ENCODE assay signal across 33 mouse cellular contexts in the genomic region with DNA sequence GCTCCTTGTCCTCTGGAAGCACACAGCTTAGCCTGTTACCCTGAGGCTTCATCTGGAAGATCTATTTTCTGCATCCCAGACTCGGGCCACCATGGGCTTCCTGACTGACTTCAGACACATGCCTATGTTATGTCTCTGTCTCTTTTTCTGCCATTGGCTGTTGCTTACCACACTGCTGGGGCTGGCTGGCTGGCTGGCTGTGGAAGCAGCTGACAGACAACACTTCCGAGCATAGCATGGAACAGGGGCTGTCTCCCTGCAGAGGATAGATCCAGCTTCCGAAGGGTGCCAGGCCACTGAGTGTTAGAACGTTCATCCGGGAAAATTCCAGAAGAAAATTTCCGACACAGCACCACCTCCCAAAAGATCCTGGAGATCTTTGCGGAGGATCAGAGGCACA.
DNase-seq lines count a peak whose midpoint lies in the region; ATAC-seq and TF ChIP-seq lines count a peak whose summit lies in the region.
"Had no signal": no experiment of that assay in that cellular context is flagged by ENCODE, and none has a peak within 500 bp of the region (broad histone marks: within the 10 kb centered on the region; RNA-seq: fewer than 3 reads in every experiment).

No protein-coding gene starts in this region.

- no peaks in the 10 kb centered on the region for H3K36me3 ChIP-seq in embryonic facial prominence, embryonic 13.5 days
- no peaks in the 10 kb centered on the region for H3K36me3 ChIP-seq in embryonic facial prominence, embryonic 10.5 days (replicated peaks)
- no peaks in the 10 kb centered on the region for H3K36me3 ChIP-seq in heart, embryonic 10.5 days
- no peaks in the 10 kb centered on the region for H3K36me3 ChIP-seq in lung, postnatal 0 days (ENCODE audit: insufficient read depth, low read length)
- H3K36me3 ChIP-seq in midbrain, embryonic 12.5 days = no peaks in the 10 kb centered on the region
- H3K36me3 ChIP-seq in midbrain, embryonic 15.5 days (replicated peaks) = no peaks in the 10 kb centered on the region
- H3K36me3 ChIP-seq: heart, embryonic 12.5 days; hindbrain, embryonic 15.5 days; limb, embryonic 10.5 days; limb, embryonic 15.5 days; liver, embryonic 13.5 days; lung, embryonic 15.5 days; neural tube, embryonic 12.5 days had no signal

- H3K4me1 ChIP-seq in embryonic facial prominence, embryonic 13.5 days = peaks cover 5% of the 10 kb centered on the region; the same call in 1 of the 2 replicates
- H3K4me1 ChIP-seq in embryonic facial prominence, embryonic 10.5 days = 0 out of 2 replicates have a peak, but pooled peaks cover 14% of the 10 kb centered on the region
- peaks cover 31% of the 10 kb centered on the region for H3K4me1 ChIP-seq in heart, embryonic 10.5 days
- no peaks in the 10 kb centered on the region for H3K4me1 ChIP-seq in lung, postnatal 0 days (ENCODE audit: insufficient read depth, low read depth, low read length)
- H3K4me1 ChIP-seq in midbrain, embryonic 12.5 days = 0 out of 2 replicates have a peak, but pooled peaks cover 3% of the 10 kb centered on the region
- no peaks in the 10 kb centered on the region for H3K4me1 ChIP-seq in midbrain, embryonic 15.5 days
- H3K4me1 ChIP-seq: hindbrain, embryonic 15.5 days; limb, embryonic 10.5 days; liver, embryonic 13.5 days; lung, embryonic 15.5 days had no signal

- TF ChIP-seq EP300 in lung, postnatal 0 days (IDR thresholded peaks at IDR 0.05) = no peak

- ATAC-seq in embryonic facial prominence, embryonic 13.5 days (ENCODE audit: insufficient number of reproducible peaks, insufficient read depth, low FRiP score, low TSS enrichment, low read depth) = no peak
- ATAC-seq in lung, postnatal 0 days = peak; percentile 37; the same call in 1 of the 2 replicates
- 0 out of 2 replicates have a peak, but pooled peaks have one; percentile 6 for ATAC-seq in midbrain, embryonic 12.5 days (ENCODE audit: low FRiP score, low read depth)
- no peak for ATAC-seq in midbrain, embryonic 15.5 days (replicated peaks)
- ATAC-seq: forebrain, embryonic 14.5 days; midbrain, embryonic 16.5 days had no signal

- no peak overlapping the region for H3K9ac ChIP-seq in embryonic facial prominence, embryonic 13.5 days
- no peak overlapping the region for H3K9ac ChIP-seq in lung, postnatal 0 days (replicated peaks; ENCODE audit: low read depth)
- no peak overlapping the region for H3K9ac ChIP-seq in midbrain, embryonic 12.5 days (replicated peaks)
- H3K9ac ChIP-seq in midbrain, embryonic 15.5 days = no peak overlapping the region
- H3K9ac ChIP-seq: heart, embryonic 12.5 days; hindbrain, embryonic 15.5 days; limb, embryonic 15.5 days; liver, embryonic 13.5 days; lung, embryonic 15.5 days; neural tube, embryonic 12.5 days had no signal

- no peaks in the 10 kb centered on the region for H3K27me3 ChIP-seq in embryonic facial prominence, embryonic 13.5 days
- no peaks in the 10 kb centered on the region for H3K27me3 ChIP-seq in embryonic facial prominence, embryonic 10.5 days (replicated peaks; ENCODE audit: low read depth, poor library complexity, severe bottlenecking)
- peaks cover 62% of the 10 kb centered on the region for H3K27me3 ChIP-seq in heart, embryonic 10.5 days (ENCODE audit: insufficient read depth, poor library complexity, severe bottlenecking)
- no peaks in the 10 kb centered on the region for H3K27me3 ChIP-seq in lung, postnatal 0 days (replicated peaks; ENCODE audit: insufficient read depth, low read length)
- H3K27me3 ChIP-seq in midbrain, embryonic 12.5 days = no peaks in the 10 kb centered on the region
- H3K27me3 ChIP-seq in midbrain, embryonic 15.5 days (replicated peaks) = no peaks in the 10 kb centered on the region
- H3K27me3 ChIP-seq: hindbrain, embryonic 15.5 days; limb, embryonic 15.5 days; liver, embryonic 13.5 days; lung, embryonic 15.5 days; neural tube, embryonic 12.5 days had no signal

- H3K4me2 ChIP-seq in embryonic facial prominence, embryonic 13.5 days = no peak overlapping the region
- no peak overlapping the region for H3K4me2 ChIP-seq in lung, postnatal 0 days (replicated peaks; ENCODE audit: low read depth, low read length)
- no peak overlapping the region for H3K4me2 ChIP-seq in midbrain, embryonic 12.5 days (replicated peaks)
- no peak overlapping the region for H3K4me2 ChIP-seq in midbrain, embryonic 15.5 days
- H3K4me2 ChIP-seq: heart, embryonic 12.5 days; hindbrain, embryonic 15.5 days; limb, embryonic 15.5 days; liver, embryonic 13.5 days; lung, embryonic 15.5 days; neural tube, embryonic 12.5 days had no signal

- DNase-seq in embryonic facial prominence, embryonic 10.5 days (ENCODE audit: low spot score) = no peak
- no peak for DNase-seq in heart, embryonic 10.5 days (ENCODE audit: low spot score)
- no peak for DNase-seq in heart, adult 11 months
- DNase-seq in lung, postnatal 0 days (ENCODE audit: low spot score) = no peak
- DNase-seq in lung, adult 18-20 months = no peak
- DNase-seq: adrenal gland, postnatal 25 days; cerebellum, adult 11-12 months; cerebellum, adult 9-11 months; embryo, embryonic 11 days; gastrocnemius, postnatal 14 days; heart, adult 18-20 months; heart, postnatal 4 days; kidney, adult 8-10 months; kidney, postnatal 10 days; layer of hippocampus, adult 9-11 months; liver, embryonic 13.5 days; right cerebral cortex, adult 18-20 months; thymus, adult 18-20 months; thymus, postnatal 25 days had no signal

- no peaks in the 10 kb centered on the region for H3K9me3 ChIP-seq in embryonic facial prominence, embryonic 13.5 days
- H3K9me3 ChIP-seq in embryonic facial prominence, embryonic 10.5 days = no peaks in the 10 kb centered on the region
- no peaks in the 10 kb centered on the region for H3K9me3 ChIP-seq in heart, embryonic 10.5 days
- no peaks in the 10 kb centered on the region for H3K9me3 ChIP-seq in lung, postnatal 0 days (ENCODE audit: low read length)
- no peaks in the 10 kb centered on the region for H3K9me3 ChIP-seq in midbrain, embryonic 12.5 days
- H3K9me3 ChIP-seq in midbrain, embryonic 15.5 days = no peaks in the 10 kb centered on the region
- H3K9me3 ChIP-seq: heart, embryonic 12.5 days; hindbrain, embryonic 15.5 days; limb, embryonic 10.5 days; limb, embryonic 15.5 days; liver, embryonic 13.5 days; lung, embryonic 15.5 days; neural tube, embryonic 12.5 days had no signal

- WGBS in embryonic facial prominence, embryonic 13.5 days = 63% methylated on average over 7 of the region's 7 CpGs
- WGBS in embryonic facial prominence, embryonic 10.5 days = 71% methylated on average over 7 of the region's 7 CpGs
- WGBS in heart, embryonic 10.5 days = 56% methylated on average over 7 of the region's 7 CpGs
- WGBS in lung, postnatal 0 days = 62% methylated on average over 7 of the region's 7 CpGs
- WGBS in midbrain, embryonic 12.5 days = 68% methylated on average over 7 of the region's 7 CpGs
- 70% methylated on average over 7 of the region's 7 CpGs for WGBS in midbrain, embryonic 15.5 days

- H3K27ac ChIP-seq in embryonic facial prominence, embryonic 13.5 days = 0 out of 2 replicates have a peak overlapping the region, but pooled peaks have one; percentile 23
- no peak overlapping the region for H3K27ac ChIP-seq in embryonic facial prominence, embryonic 10.5 days (replicated peaks)
- H3K27ac ChIP-seq in heart, embryonic 10.5 days = peak overlapping the region; percentile 13; the same call in 1 of the 2 replicates
- H3K27ac ChIP-seq in lung, postnatal 0 days (ENCODE audit: low read length) = no peak overlapping the region
- no peak overlapping the region for H3K27ac ChIP-seq in midbrain, embryonic 12.5 days (replicated peaks)
- no peak overlapping the region for H3K27ac ChIP-seq in midbrain, embryonic 15.5 days
- H3K27ac ChIP-seq: hindbrain, embryonic 15.5 days; limb, embryonic 10.5 days; limb, embryonic 15.5 days; liver, embryonic 13.5 days; lung, embryonic 15.5 days; neural tube, embryonic 12.5 days; stomach, postnatal 0 days had no signal

- H3K4me3 ChIP-seq in embryonic facial prominence, embryonic 13.5 days = no peak overlapping the region
- no peak overlapping the region for H3K4me3 ChIP-seq in embryonic facial prominence, embryonic 10.5 days
- no peak overlapping the region for H3K4me3 ChIP-seq in heart, embryonic 10.5 days
- no peak overlapping the region for H3K4me3 ChIP-seq in lung, postnatal 0 days (ENCODE audit: low read depth, low read length)
- H3K4me3 ChIP-seq in midbrain, embryonic 12.5 days = no peak overlapping the region
- H3K4me3 ChIP-seq in midbrain, embryonic 15.5 days = no peak overlapping the region
- H3K4me3 ChIP-seq: erythroblast, embryonic 14.5 days; heart, embryonic 12.5 days; hindbrain, embryonic 15.5 days; limb, embryonic 10.5 days; limb, embryonic 15.5 days; liver, embryonic 13.5 days; lung, embryonic 15.5 days; myocyte; neural tube, embryonic 12.5 days had no signal

- no peak for TF ChIP-seq CTCF in lung, postnatal 0 days (IDR thresholded peaks at IDR 0.05)

Comparison
In these comparisons a context has a peak if more than half of its experiments do, and no peak if none do; other contexts are left out.
1. ATAC-seq: peak in lung, postnatal 0 days (single experiment) and midbrain, embryonic 12.5 days (single experiment); none in embryonic facial prominence, embryonic 13.5 days (single experiment) and midbrain, embryonic 15.5 days (single experiment).
2. H3K27ac ChIP-seq: peak in embryonic facial prominence, embryonic 13.5 days (single experiment) and heart, embryonic 10.5 days (single experiment); none in embryonic facial prominence, embryonic 10.5 days (single experiment), lung, postnatal 0 days (single experiment), midbrain, embryonic 12.5 days (single experiment) and midbrain, embryonic 15.5 days (single experiment).